Mouse (Mus musculus) myocyte (in vitro differentiated cells): ENCODE data around the gene Tex26.

ENCODE experiments used
- E2F4 ChIP-seq: IDR thresholded peaks from one replicate; pipeline ENCODE4 v1.6.1; 2011; ENCODE audit warnings: mild to moderate bottlenecking, control low read depth, moderate library complexity; ENCODE audit not compliant: insufficient read depth
- MAX ChIP-seq: IDR thresholded peaks from one replicate; pipeline ENCODE4 v1.6.1; 2011; ENCODE audit warnings: low read depth, mild to moderate bottlenecking, control low read depth
- MYOD1 ChIP-seq, 3 experiments: IDR thresholded peaks; one replicate each; pipeline ENCODE4 v1.6.1; 2011; ENCODE audit warnings: control low read depth in 2 of 3, low read depth in 2 of 3, mild to moderate bottlenecking in 2 of 3, moderate library complexity in 1 of 3; ENCODE audit not compliant: insufficient read length in 2 of 3, control insufficient read depth in 1 of 3
- MYOG ChIP-seq, 3 experiments: IDR thresholded peaks; one replicate each; pipeline ENCODE4 v1.6.1; 2011; ENCODE audit warnings: control low read depth in 2 of 3, low read depth in 2 of 3, mild to moderate bottlenecking in 2 of 3; ENCODE audit not compliant: insufficient read length in 2 of 3, control insufficient read depth in 1 of 3, insufficient read depth in 1 of 3
- POLR2A ChIP-seq: IDR thresholded peaks from one replicate; pipeline ENCODE4 v1.6.1; 2011; ENCODE audit warnings: low read depth, mild to moderate bottlenecking, control low read depth, moderate library complexity; ENCODE audit not compliant: insufficient read length
- SRF ChIP-seq: IDR thresholded peaks from one replicate; pipeline ENCODE4 v1.6.1; 2011; ENCODE audit warnings: low read depth; ENCODE audit not compliant: control insufficient read depth, insufficient read length
- USF1 ChIP-seq: IDR thresholded peaks from one replicate; pipeline ENCODE4 v1.6.1; 2011; ENCODE audit warnings: low read depth, mild to moderate bottlenecking, control low read depth, moderate library complexity

DNA sequence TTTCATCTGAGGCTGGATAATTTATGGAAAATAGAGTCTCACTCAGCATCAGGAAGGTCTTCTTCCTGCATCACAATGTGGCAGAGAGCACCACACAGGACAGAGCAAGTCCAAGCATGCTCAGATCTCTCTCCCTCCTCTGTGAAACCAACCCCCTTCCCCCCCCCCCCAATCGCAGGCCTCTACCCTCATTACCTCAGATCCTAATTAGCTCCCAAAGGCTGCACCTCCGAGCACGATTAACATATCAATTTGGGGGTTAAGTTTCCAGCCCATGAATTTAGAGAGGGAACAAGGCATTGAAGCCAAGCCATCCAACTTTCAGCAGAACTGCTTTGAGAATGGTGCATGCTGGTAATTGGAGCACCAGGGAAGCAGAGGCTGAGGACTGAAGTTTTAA lies 73.2 kb downstream of the Tex26 start:
- TF ChIP-seq POLR2A (no peak), USF1 (no peak), MYOD1 (IDR thresholded peaks at IDR 0.05; ENCODE audit: control insufficient read depth in 1 of 3, insufficient read length in 2 of 3, low read depth in 2 of 3) (no peak), E2F4 (no peak), MYOG (IDR thresholded peaks at IDR 0.05; ENCODE audit: control insufficient read depth in 1 of 3, insufficient read depth in 1 of 3, insufficient read length in 2 of 3, low read depth in 2 of 3) (no peak), SRF (no peak), MAX (no peak)
